Mouse (Mus musculus): ENCODE results near the gene Hsh2d.

The Hsh2d gene

GRCm38 (mm10) chr8:72162821-72163220 is 26.6 kb upstream of the Hsh2d start:
- peak; percentile 23 for DNase-seq (ENCODE audit: low read depth, low spot score)
- no peaks in the 10 kb centered on the region for H3K27me3 ChIP-seq (ENCODE audit: control insufficient read depth, insufficient read depth, low read length, poor library complexity, severe bottlenecking)
- H3K36me3 ChIP-seq (ENCODE audit: control insufficient read depth, insufficient read depth, low read length, poor library complexity, severe bottlenecking) = no peaks in the 10 kb centered on the region; the same call in 1 of the 2 replicates

GRCm38 (mm10) chr8:72169098-72169668 is 20.3 kb upstream of the Hsh2d start:
- Histone ChIP-seq H3K36me3 (ENCODE audit: control insufficient read depth, insufficient read depth, low read length, poor library complexity, severe bottlenecking) (peaks cover 24% of the 10 kb centered on the region), H3K27me3 (ENCODE audit: control insufficient read depth, insufficient read depth, low read length, poor library complexity, severe bottlenecking) (no peaks in the 10 kb centered on the region)
- peak; percentile 88 for DNase-seq (ENCODE audit: low read depth, low spot score)

GRCm38 (mm10) chr8:72169681-72170249 is 19.7 kb upstream of the Hsh2d start:
- Histone ChIP-seq H3K36me3 (ENCODE audit: control insufficient read depth, insufficient read depth, low read length, poor library complexity, severe bottlenecking) (peaks cover 24% of the 10 kb centered on the region), H3K27me3 (ENCODE audit: control insufficient read depth, insufficient read depth, low read length, poor library complexity, severe bottlenecking) (no peaks in the 10 kb centered on the region)
- DNase-seq (ENCODE audit: low read depth, low spot score) = no peak

GRCm38 (mm10) chr8:72177346-72177925 is 12.0 kb upstream of the Hsh2d start:
- H3K27me3 ChIP-seq (ENCODE audit: control insufficient read depth, insufficient read depth, low read length, poor library complexity, severe bottlenecking) = no peaks in the 10 kb centered on the region
- H3K36me3 ChIP-seq (ENCODE audit: control insufficient read depth, insufficient read depth, low read length, poor library complexity, severe bottlenecking) = peaks cover 31% of the 10 kb centered on the region
- peak; percentile 87 for DNase-seq (ENCODE audit: low read depth, low spot score)

- H3K27me3 ChIP-seq (ENCODE audit: control insufficient read depth, insufficient read depth, low read length, poor library complexity, severe bottlenecking) = no peaks in the 10 kb centered on the region
- peak; percentile 86 for DNase-seq (ENCODE audit: low read depth, low spot score)
- H3K36me3 ChIP-seq (ENCODE audit: control insufficient read depth, insufficient read depth, low read length, poor library complexity, severe bottlenecking) = peaks cover 12% of the 10 kb centered on the region
Observed at GRCm38 (mm10) chr8:72183554-72184202, 5.8 kb upstream of the Hsh2d start.

GRCm38 (mm10) chr8:72187793-72188331 is 1.6 kb upstream of the Hsh2d start:
- no peak for DNase-seq (ENCODE audit: low read depth, low spot score)
- H3K36me3 ChIP-seq (ENCODE audit: control insufficient read depth, insufficient read depth, low read length, poor library complexity, severe bottlenecking) = no peaks in the 10 kb centered on the region
- H3K27me3 ChIP-seq (ENCODE audit: control insufficient read depth, insufficient read depth, low read length, poor library complexity, severe bottlenecking) = no peaks in the 10 kb centered on the region

- DNase-seq (ENCODE audit: low read depth, low spot score) = peak; percentile 68
- Histone ChIP-seq H3K36me3 (ENCODE audit: control insufficient read depth, insufficient read depth, low read length, poor library complexity, severe bottlenecking) (peaks cover 9% of the 10 kb centered on the region), H3K27me3 (ENCODE audit: control insufficient read depth, insufficient read depth, low read length, poor library complexity, severe bottlenecking) (no peaks in the 10 kb centered on the region)
Observed at GRCm38 (mm10) chr8:72190215-72190539, 739 bp downstream of the Hsh2d start.

- H3K36me3 ChIP-seq (ENCODE audit: control insufficient read depth, insufficient read depth, low read length, poor library complexity, severe bottlenecking) = peaks cover 18% of the 10 kb centered on the region
- H3K27me3 ChIP-seq (ENCODE audit: control insufficient read depth, insufficient read depth, low read length, poor library complexity, severe bottlenecking) = no peaks in the 10 kb centered on the region
- no peak for DNase-seq (ENCODE audit: low read depth, low spot score)
Observed at GRCm38 (mm10) chr8:72192065-72192464, 2.6 kb downstream of the Hsh2d start.

GRCm38 (mm10) chr8:72197997-72198396 is 8.6 kb downstream of the Hsh2d start:
- no peak for DNase-seq (ENCODE audit: low read depth, low spot score)
- H3K27me3 ChIP-seq (ENCODE audit: control insufficient read depth, insufficient read depth, low read length, poor library complexity, severe bottlenecking) = no peaks in the 10 kb centered on the region
- H3K36me3 ChIP-seq (ENCODE audit: control insufficient read depth, insufficient read depth, low read length, poor library complexity, severe bottlenecking) = peaks cover 48% of the 10 kb centered on the region

GRCm38 (mm10) chr8:72208582-72208981 is 19.1 kb downstream of the Hsh2d start:
- H3K36me3 ChIP-seq (ENCODE audit: control insufficient read depth, insufficient read depth, low read length, poor library complexity, severe bottlenecking) = no peaks in the 10 kb centered on the region
- H3K27me3 ChIP-seq (ENCODE audit: control insufficient read depth, insufficient read depth, low read length, poor library complexity, severe bottlenecking) = no peaks in the 10 kb centered on the region
- DNase-seq (ENCODE audit: low read depth, low spot score) = no peak

- no peaks in the 10 kb centered on the region for H3K27me3 ChIP-seq (ENCODE audit: control insufficient read depth, insufficient read depth, low read length, poor library complexity, severe bottlenecking)
- no peaks in the 10 kb centered on the region for H3K36me3 ChIP-seq (ENCODE audit: control insufficient read depth, insufficient read depth, low read length, poor library complexity, severe bottlenecking)
- no peak for DNase-seq (ENCODE audit: low read depth, low spot score)
Observed at GRCm38 (mm10) chr8:72210222-72210621, 20.8 kb downstream of the Hsh2d start.

GRCm38 (mm10) chr8:72210710-72211109 is 21.3 kb downstream of the Hsh2d start:
- H3K27me3 ChIP-seq (ENCODE audit: control insufficient read depth, insufficient read depth, low read length, poor library complexity, severe bottlenecking) = no peaks in the 10 kb centered on the region
- DNase-seq (ENCODE audit: low read depth, low spot score) = no peak

GRCm38 (mm10) chr8:72211846-72212245 is 22.4 kb downstream of the Hsh2d start:
- Histone ChIP-seq H3K27me3 (ENCODE audit: control insufficient read depth, insufficient read depth, low read length, poor library complexity, severe bottlenecking) (no peaks in the 10 kb centered on the region), H3K36me3 (ENCODE audit: control insufficient read depth, insufficient read depth, low read length, poor library complexity, severe bottlenecking) (no peaks in the 10 kb centered on the region)
- peak; percentile 38 for DNase-seq (ENCODE audit: low read depth, low spot score)

More at GRCm38 (mm10) chr8:72210710-72211109, 21.3 kb downstream of the Hsh2d start:
- no peaks in the 10 kb centered on the region for H3K36me3 ChIP-seq (ENCODE audit: control insufficient read depth, insufficient read depth, low read length, poor library complexity, severe bottlenecking)

GRCm38 (mm10) chr8:72212751-72213150 is 23.3 kb downstream of the Hsh2d start, which contains the start of gene Cib3:
Cib3 (minus strand) TSS chr8:72212837.
- DNase-seq (ENCODE audit: low read depth, low spot score) = no peak
- Histone ChIP-seq H3K36me3 (ENCODE audit: control insufficient read depth, insufficient read depth, low read length, poor library complexity, severe bottlenecking) (no peaks in the 10 kb centered on the region), H3K27me3 (ENCODE audit: control insufficient read depth, insufficient read depth, low read length, poor library complexity, severe bottlenecking) (no peaks in the 10 kb centered on the region)

GRCm38 (mm10) chr8:72213536-72213935 is 24.1 kb downstream of the Hsh2d start, which contains the start of gene Gm11034:
Gm11034 (minus strand) TSS chr8:72213636.
- no peak for DNase-seq (ENCODE audit: low read depth, low spot score)
- H3K27me3 ChIP-seq (ENCODE audit: control insufficient read depth, insufficient read depth, low read length, poor library complexity, severe bottlenecking) = no peaks in the 10 kb centered on the region
- H3K36me3 ChIP-seq (ENCODE audit: control insufficient read depth, insufficient read depth, low read length, poor library complexity, severe bottlenecking) = no peaks in the 10 kb centered on the region
